Mouse (Mus musculus) layer of hippocampus, postnatal 36 days (tissue): ENCODE results near the gene Thegl. TPM values are rescaled to one million over a fixed set of nuclear protein-coding genes. Genes with fewer than 3 reads are reported as not detected.

Experiments
- DNase-seq, 2 experiments: peaks; one replicate each; pipeline ENCODE4 v3.0.0; 2022
- total RNA-seq, 2 experiments: library from RNA; stranded (reverse); gene quantifications; 2 replicates each; pipeline ENCODE4 v1.2.3; 2021

Gene Thegl
- total RNA-seq, 2 experiments from 2014 or later, result 0.76 to 2.0 TPM

GRCm38 (mm10) chr5:77052616-77053015 is 36.8 kb downstream of the Thegl start:
- no peak for DNase-seq

GRCm38 (mm10) chr5:77056881-77057440 is 41.1 kb downstream of the Thegl start:
- no peak for DNase-seq

GRCm38 (mm10) chr5:77060363-77060762 is 44.5 kb downstream of the Thegl start:
- no peak for DNase-seq

GRCm38 (mm10) chr5:77061372-77062038 is 45.7 kb downstream of the Thegl start:
- DNase-seq, result peak; percentile 67 to 70

- DNase-seq, result no peak
Observed at GRCm38 (mm10) chr5:77067321-77067720, 51.5 kb downstream of the Thegl start.

GRCm38 (mm10) chr5:77070987-77071386 is 55.2 kb downstream of the Thegl start:
- DNase-seq, result no peak

- no peak for DNase-seq
Observed at GRCm38 (mm10) chr5:77071626-77072025, 55.8 kb downstream of the Thegl start.

- no peak for DNase-seq
Observed at GRCm38 (mm10) chr5:77073794-77074193, 58.0 kb downstream of the Thegl start.

GRCm38 (mm10) chr5:77074914-77075313 is 59.1 kb downstream of the Thegl start:
- peak; percentile 21 to 34 for DNase-seq

- DNase-seq, result peak in 1 of 2 experiments; percentile 32
Observed at GRCm38 (mm10) chr5:77075951-77076350, 60.1 kb downstream of the Thegl start.

GRCm38 (mm10) chr5:77080761-77081160 is 64.9 kb downstream of the Thegl start:
- DNase-seq, result no peak

- DNase-seq, result no peak
Observed at GRCm38 (mm10) chr5:77082735-77083134, 66.9 kb downstream of the Thegl start.

GRCm38 (mm10) chr5:77084418-77084817 is 68.6 kb downstream of the Thegl start:
- DNase-seq, result no peak

GRCm38 (mm10) chr5:77085753-77086450 is 70.1 kb downstream of the Thegl start:
- DNase-seq, result no peak

GRCm38 (mm10) chr5:77086541-77086940 is 70.7 kb downstream of the Thegl start:
- DNase-seq, result no peak

GRCm38 (mm10) chr5:77087122-77087521 is 71.3 kb downstream of the Thegl start:
- DNase-seq, result no peak

- DNase-seq, result peak; percentile 39 to 51
Observed at GRCm38 (mm10) chr5:77089294-77089693, 73.5 kb downstream of the Thegl start.

- no peak for DNase-seq
Observed at GRCm38 (mm10) chr5:77089901-77090300, 74.1 kb downstream of the Thegl start.

- no peak for DNase-seq
Observed at GRCm38 (mm10) chr5:77090521-77091096, 74.8 kb downstream of the Thegl start.

- DNase-seq, result no peak
Observed at GRCm38 (mm10) chr5:77091923-77092322, 76.1 kb downstream of the Thegl start.

- DNase-seq, result no peak
Observed at GRCm38 (mm10) chr5:77092531-77092930, 76.7 kb downstream of the Thegl start.

GRCm38 (mm10) chr5:77093961-77094360 is 78.1 kb downstream of the Thegl start:
- no peak for DNase-seq
